Mouse (Mus musculus) frontal cortex, postnatal 10 days (tissue): ENCODE measurements around the gene Trim44.
A peak's percentile ranks its signal among the peaks of the same experiment; 100 is the strongest.

Experiments used
- DNase-seq, 2 experiments: peaks; one replicate each; pipeline ENCODE4 v3.0.0; 2022; ENCODE audit warnings: low spot score in 2 of 2, mixed read lengths in 1 of 2

Trim44 gene

GRCm38 (mm10) chr2:102291533-102291932 is 116.1 kb downstream of the Trim44 start:
- no peak for DNase-seq

- peak in 1 of 2 experiments; percentile 42 for DNase-seq
These were observed 117.6 kb downstream of the Trim44 start for GRCm38 (mm10) chr2:102290041-102290440.

- DNase-seq = no peak
These were observed 119.0 kb downstream of the Trim44 start for GRCm38 (mm10) chr2:102288676-102289075.

DNA sequence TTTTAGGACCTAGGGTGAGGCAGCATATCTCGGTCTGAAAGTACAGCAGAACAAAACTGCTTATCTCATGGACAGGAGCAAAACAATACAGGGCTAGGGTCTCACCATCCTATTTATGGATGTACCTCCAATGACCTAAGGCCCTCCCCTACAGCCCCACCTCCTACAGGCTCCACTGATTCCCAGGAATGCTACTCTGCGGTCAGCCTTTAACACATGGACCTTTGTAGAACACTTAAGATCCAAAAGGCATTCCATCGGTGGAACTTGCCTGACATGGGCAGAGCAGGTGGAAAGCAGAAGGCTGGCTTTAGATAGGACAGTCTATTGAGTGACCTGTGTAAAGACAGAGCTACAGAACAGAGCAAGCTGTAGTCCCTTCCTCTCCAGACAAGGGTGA is 120.3 kb downstream of the Trim44 start:
- no peak for DNase-seq

DNA sequence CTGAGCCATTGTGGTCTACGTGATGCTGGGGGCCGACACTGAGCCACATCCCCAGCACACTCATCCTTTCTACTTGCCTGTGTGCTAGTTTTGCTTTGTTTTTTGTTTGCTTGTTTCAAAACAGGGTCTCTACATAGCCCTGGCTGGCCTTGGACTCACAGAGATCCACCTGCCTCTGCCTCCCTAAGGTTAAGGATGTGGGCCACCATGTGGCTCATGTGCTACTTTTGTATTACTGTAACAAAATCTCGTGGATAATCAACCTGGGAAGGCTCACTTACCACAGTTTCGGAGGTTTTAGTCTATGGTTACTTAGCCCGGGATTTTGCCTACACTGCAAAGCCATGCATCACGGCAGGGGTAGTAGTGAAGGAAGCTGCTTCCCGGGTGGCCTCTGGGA is 125.5 kb downstream of the Trim44 start:
- no peak for DNase-seq

DNA sequence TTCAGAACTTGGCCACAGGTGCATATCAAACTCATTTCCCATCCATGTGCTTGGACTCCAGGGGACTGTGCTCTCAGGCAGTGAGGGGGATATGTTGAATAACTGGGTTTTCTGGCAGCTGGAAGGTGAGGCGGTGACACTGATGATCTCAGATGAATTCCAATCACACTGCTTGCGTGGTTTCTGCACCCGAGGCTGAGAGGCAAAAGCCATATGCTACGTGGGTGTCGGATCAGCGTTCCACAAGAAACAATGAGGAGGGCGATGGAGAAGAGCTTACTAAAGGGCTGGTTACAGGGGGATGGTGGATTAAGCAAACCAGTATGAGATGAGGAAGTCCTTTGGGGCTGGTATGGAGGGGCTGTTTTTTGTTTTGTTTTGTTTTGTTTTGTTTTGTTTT is 127.8 kb downstream of the Trim44 start:
- no peak for DNase-seq

DNA sequence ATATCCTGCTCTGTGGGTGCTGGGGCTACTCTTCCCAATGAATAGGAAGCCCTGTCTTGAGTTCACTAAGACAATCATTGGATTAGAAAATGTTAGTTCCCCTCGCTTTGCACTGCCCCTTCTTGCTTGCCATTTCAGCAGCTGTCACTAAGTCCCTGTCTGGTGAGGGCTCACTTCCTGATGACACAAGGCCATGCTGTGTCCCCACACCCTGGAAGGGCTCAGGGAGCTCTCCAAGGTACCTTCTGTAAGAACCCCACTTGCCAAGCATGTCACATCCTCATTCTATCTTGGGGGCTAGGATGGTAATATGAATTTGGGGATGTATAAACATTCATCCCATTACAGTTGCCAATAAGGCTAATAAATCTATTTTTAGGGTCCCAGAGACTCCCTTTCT is 129.7 kb downstream of the Trim44 start:
- no peak for DNase-seq

DNA sequence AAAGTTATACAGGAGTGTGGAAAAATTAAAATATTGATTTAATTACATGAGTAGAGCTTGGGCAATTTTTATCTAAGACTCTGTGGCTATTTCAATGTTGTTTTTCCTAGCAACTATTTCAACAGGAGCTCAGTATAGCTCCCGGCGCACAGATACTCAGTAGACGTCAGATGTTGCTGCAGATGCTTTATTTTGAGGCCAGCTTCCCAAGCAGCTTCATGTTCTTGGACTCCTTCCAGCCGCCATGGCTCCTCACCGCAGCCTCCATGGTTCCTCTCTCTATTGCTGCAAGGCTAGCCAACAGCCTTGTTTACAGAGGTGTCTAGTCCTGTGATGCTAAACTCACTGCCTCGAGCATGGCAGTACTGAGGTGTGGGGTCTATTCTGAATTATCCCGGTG is 134.3 kb downstream of the Trim44 start:
- peak in 1 of 2 experiments; percentile 31 for DNase-seq

GRCm38 (mm10) chr2:102267582-102268339 is 139.9 kb downstream of the Trim44 start:
- DNase-seq = no peak

DNA sequence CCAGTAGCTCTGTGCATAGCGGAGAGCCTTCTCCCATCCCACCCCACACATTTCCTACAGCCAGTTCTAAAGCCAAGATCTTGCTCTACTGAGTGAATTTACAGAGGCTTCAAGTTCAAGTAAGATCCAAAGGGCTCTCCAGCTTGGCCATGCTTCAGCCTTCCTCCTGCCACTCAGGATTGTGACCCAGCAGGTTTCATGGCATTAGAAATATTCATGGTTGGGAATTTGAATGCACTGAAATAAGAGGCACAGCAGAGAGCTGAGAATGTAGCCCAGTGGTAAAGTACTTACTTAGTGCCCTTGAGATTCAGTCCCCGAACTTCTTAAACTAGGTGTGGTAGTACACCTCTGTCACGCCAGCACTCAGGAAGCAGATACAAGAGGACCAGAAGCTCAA is 140.7 kb downstream of the Trim44 start:
- no peak for DNase-seq

GRCm38 (mm10) chr2:102259139-102259538 is 148.5 kb downstream of the Trim44 start:
- no peak for DNase-seq

DNA sequence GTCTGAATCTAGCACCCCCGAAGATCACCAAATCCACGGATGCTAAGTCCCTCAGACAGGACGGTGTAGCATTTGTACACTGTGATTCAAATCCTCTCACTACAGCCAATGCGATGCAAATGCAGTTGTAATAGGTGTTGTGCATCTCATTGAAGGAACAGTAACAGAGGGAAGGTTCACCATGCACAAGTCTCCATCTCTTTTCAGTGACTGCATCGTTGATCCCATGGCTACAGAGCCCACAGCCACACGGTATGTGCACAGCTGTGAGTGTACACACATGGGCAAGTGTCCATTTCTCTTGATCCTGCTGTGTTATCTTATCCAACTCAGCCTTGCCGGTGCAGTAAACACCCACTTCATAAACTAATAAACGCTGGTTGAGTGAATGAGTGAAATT is 148.9 kb downstream of the Trim44 start:
- DNase-seq = no peak

- DNase-seq = no peak
These were observed 149.5 kb downstream of the Trim44 start for GRCm38 (mm10) chr2:102257964-102258605.

DNA sequence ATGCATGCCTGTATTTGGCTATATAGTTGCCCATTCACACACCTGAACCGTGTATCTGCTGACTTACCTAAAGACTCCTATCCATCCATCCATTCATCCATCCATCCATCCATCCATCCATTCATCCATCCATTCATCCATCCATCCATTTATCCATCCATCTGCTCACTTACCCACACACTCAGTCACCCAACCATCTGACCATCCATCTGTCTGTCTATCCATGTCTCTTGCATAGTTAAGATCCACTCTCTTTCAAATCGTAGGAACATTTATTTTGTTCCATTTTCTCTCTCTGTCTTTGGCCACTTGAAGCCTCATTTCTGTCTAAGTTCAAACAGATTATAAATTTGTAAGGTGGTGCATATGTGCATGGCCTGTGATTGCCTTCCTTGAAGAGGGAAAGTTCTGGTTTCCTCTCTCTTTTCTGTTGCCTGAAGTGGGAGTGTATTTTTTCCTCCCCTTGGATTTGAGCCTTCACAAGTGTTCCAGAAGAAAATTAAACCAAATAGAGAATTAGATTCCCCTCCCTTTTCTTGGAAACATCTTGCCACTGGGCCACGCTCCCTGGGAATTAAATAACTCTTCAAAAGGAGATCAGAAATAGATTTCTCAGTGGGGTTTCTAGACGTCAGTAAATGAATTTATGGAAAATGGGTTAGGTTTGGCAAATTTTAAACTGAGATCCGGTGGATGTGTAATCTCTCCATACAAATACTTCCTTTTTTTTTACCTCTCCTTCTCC is 150.9 kb downstream of the Trim44 start:
- DNase-seq = no peak

GRCm38 (mm10) chr2:102256100-102256499 is 151.5 kb downstream of the Trim44 start:
- DNase-seq = no peak

DNA sequence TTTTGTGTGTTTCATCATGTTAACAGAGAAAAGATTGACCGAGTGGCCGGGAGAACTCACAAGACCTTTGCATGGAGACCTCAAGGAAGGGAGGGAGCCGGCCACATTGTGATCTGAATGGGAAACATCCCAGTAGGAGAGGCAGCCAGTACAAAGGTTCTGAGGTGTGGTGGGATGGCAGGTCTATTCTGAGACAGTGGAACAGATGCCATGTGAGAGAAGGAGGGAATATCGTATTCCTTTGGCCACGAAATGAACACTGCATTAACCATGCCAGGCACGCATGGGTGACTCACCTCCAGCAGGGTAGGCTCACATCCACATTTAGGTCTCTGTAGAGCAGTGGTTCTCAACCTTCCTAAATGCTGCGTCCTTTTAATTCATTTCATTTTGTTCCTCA is 154.4 kb downstream of the Trim44 start:
- DNase-seq = no peak

- DNase-seq = no peak
These were observed 155.0 kb downstream of the Trim44 start for GRCm38 (mm10) chr2:102252651-102253050.
